Mouse (Mus musculus) heart, postnatal 0 days (tissue): ENCODE results near the gene Kat14. TPM values are rescaled to one million over a fixed set of nuclear protein-coding genes. Genes with fewer than 3 reads are reported as not detected.

Experiments used
- ATAC-seq: fragments of 200-750 bp; cut with Nextera tagmentation; 2 replicates; pipeline ENCODE4 v1.8.0; 2017; ENCODE audit warnings: low read depth, moderate number of reproducible peaks, moderate library complexity; ENCODE audit not compliant: insufficient read depth
- DNase-seq: peaks from one replicate; pipeline ENCODE4 v3.0.0-alpha.2; 2016; ENCODE audit warnings: low spot score
- H3K27ac ChIP-seq: fragments of 300-500 bp; sonication (generic); 2 replicates; pipeline ENCODE4 v1.5.1; 2014; ENCODE audit warnings: low read depth, mild to moderate bottlenecking
- H3K27me3 ChIP-seq: fragments of 300-500 bp; sonication (generic); 2 replicates; pipeline ENCODE4 v1.6.1; 2014; ENCODE audit warnings: low read length, mixed read lengths; ENCODE audit not compliant: control insufficient read depth, insufficient read depth
- H3K36me3 ChIP-seq: fragments of 300-500 bp; sonication (generic); replicated peaks from 2 replicates; pipeline ENCODE4 v1.6.1; 2014; ENCODE audit warnings: low read length, mixed read lengths; ENCODE audit not compliant: control insufficient read depth, insufficient read depth
- H3K4me1 ChIP-seq: fragments of 300-500 bp; sonication (generic); 2 replicates; pipeline ENCODE4 v1.6.1; 2014; ENCODE audit warnings: antibody characterized with exemption; ENCODE audit not compliant: control insufficient read depth, insufficient read depth
- H3K4me2 ChIP-seq: fragments of 300-500 bp; sonication (generic); 2 replicates; pipeline ENCODE4 v1.6.1; 2014; ENCODE audit warnings: low read depth, mild to moderate bottlenecking, low read length, moderate library complexity
- H3K4me3 ChIP-seq: fragments of 300-500 bp; sonication (generic); 2 replicates; pipeline ENCODE4 v1.5.1; 2014; ENCODE audit warnings: low read depth, low read length
- H3K9ac ChIP-seq: fragments of 300-500 bp; sonication (generic); replicated peaks from 2 replicates; pipeline ENCODE4 v1.6.1; 2014; ENCODE audit warnings: low read depth, low read length, mixed read lengths
- H3K9me3 ChIP-seq: fragments of 300-500 bp; sonication (generic); replicated peaks from 2 replicates; pipeline ENCODE4 v1.6.1; 2016; ENCODE audit warnings: low read length; ENCODE audit not compliant: control insufficient read depth
- CTCF ChIP-seq: IDR thresholded peaks from 2 replicates; pipeline ENCODE4 v1.5.1; 2016; ENCODE audit warnings: antibody characterized with exemption, control low read depth, low read depth
- EP300 ChIP-seq: IDR thresholded peaks from 2 replicates; pipeline ENCODE4 v1.6.1; 2016; ENCODE audit warnings: antibody characterized with exemption, low read depth
- WGBS: fragments of 180-500 bp; shearing (Covaris S2); extraction: QIAGEN DNeasy Blood & Tissue Kit; methylation state at CpG from one replicate; pipeline ENCODE4 v1.1.7; 2014; 5-methylcytosine and 5-hydroxymethylcytosine counted together
- polyA plus RNA-seq: library from polyadenylated mRNA; unstranded; fragments of >200 nt; fragmentation: Nextera tagmentation; extraction: Ambion mirVana; gene quantifications from 2 replicates; pipeline ENCODE4 v1.2.1, GENCODE M21; 2015
- total RNA-seq: library from RNA; depleted of rRNA; stranded (reverse); fragments of >200 nt; gene quantifications from 2 replicates; pipeline ENCODE4 v1.2.3, GENCODE M21; 2014; ENCODE audit warnings: low replicate concordance

Kat14 gene
- total and polyA plus RNA-seq, 2 experiments from 2014 or later, result 20.2 to 25.0 TPM

GRCm38 (mm10) chr2:144382624-144383138, 13.9 kb downstream of the Kat14 start:
- H3K36me3 ChIP-seq, result peaks cover 72% of the 10 kb centered on the region
- H3K4me2 ChIP-seq, result no peak overlapping the region
- no peaks in the 10 kb centered on the region for H3K4me1 ChIP-seq
- ATAC-seq, result no peak
- no peak overlapping the region for H3K27ac ChIP-seq
- WGBS, result 71% methylated on average over 7 of the region's 7 CpGs
- DNase-seq, result no peak
- H3K27me3 ChIP-seq, result no peaks in the 10 kb centered on the region
- no peak overlapping the region for H3K9ac ChIP-seq
- no peak overlapping the region for H3K4me3 ChIP-seq
- no peaks in the 10 kb centered on the region for H3K9me3 ChIP-seq
- TF ChIP-seq CTCF (no peak), EP300 (no peak)

DNA sequence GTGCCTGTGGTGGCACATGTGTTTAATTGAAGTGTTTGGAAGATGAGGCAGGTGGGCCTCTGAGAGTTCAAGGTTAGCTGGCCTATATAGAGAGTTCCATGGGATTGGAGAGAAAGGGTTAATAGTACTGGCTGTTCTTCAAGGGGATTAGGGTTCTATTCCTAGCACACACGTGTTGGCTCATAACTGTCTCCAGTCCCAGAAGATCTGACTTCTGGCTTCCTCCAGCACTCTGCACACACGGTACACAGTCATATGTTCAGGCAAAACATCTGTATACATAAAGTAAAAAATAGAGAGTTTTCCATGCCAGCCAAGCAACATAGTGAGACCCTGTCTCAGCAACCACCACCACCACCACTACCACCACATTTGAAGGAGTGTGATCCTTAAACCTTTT, 17.5 kb downstream of the Kat14 start:
- TF ChIP-seq CTCF (no peak), EP300 (no peak)
- no peak overlapping the region for H3K4me2 ChIP-seq
- no peak for DNase-seq
- H3K9ac ChIP-seq, result no peak overlapping the region
- no peaks in the 10 kb centered on the region; the same call in 1 of the 2 replicates for H3K9me3 ChIP-seq
- H3K27me3 ChIP-seq, result no peaks in the 10 kb centered on the region
- H3K36me3 ChIP-seq, result peaks cover 75% of the 10 kb centered on the region
- no peak overlapping the region for H3K4me3 ChIP-seq
- H3K4me1 ChIP-seq, result no peaks in the 10 kb centered on the region
- 33% methylated on average over 2 of the region's 2 CpGs for WGBS
- H3K27ac ChIP-seq, result no peak overlapping the region
- peak; percentile 24; the same call in 1 of the 2 replicates for ATAC-seq

DNA sequence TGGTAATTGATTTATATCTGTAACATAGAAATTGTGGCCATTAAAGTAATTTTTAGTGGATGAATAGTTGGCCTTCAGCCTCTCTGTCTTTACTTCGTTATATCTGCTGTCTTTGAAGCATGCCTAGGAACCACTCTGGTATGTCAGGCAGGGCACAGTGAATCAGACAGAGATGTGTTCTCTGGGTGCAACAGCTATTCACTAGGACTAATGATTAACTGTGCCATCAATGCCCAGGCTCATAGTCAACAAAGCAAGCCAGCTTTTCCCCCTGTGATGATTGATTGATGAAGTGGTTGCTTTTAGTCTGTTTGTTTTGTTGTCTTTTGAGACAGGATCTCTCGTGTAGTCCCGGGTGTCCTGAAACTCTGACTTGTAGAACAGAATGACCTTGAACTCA, 19.6 kb downstream of the Kat14 start:
- DNase-seq, result no peak
- TF ChIP-seq CTCF (no peak), EP300 (no peak)
- H3K36me3 ChIP-seq, result peaks cover 76% of the 10 kb centered on the region

GRCm38 (mm10) chr2:144399531-144399930, 30.7 kb downstream of the Kat14 start:
- H3K27ac ChIP-seq, result no peak overlapping the region
- no peak for TF ChIP-seq EP300
- TF ChIP-seq CTCF, result no peak

More for the DNA sequence above, 19.6 kb downstream of the Kat14 start:
- Histone ChIP-seq H3K9me3 (no peaks in the 10 kb centered on the region; the same call in 1 of the 2 replicates), H3K4me2 (no peak overlapping the region), H3K27me3 (no peaks in the 10 kb centered on the region), H3K4me1 (no peaks in the 10 kb centered on the region), H3K9ac (no peak overlapping the region), H3K4me3 (no peak overlapping the region), H3K27ac (no peak overlapping the region)
- 63% methylated on average over 3 of the region's 3 CpGs for WGBS
- ATAC-seq, result no peak

DNA sequence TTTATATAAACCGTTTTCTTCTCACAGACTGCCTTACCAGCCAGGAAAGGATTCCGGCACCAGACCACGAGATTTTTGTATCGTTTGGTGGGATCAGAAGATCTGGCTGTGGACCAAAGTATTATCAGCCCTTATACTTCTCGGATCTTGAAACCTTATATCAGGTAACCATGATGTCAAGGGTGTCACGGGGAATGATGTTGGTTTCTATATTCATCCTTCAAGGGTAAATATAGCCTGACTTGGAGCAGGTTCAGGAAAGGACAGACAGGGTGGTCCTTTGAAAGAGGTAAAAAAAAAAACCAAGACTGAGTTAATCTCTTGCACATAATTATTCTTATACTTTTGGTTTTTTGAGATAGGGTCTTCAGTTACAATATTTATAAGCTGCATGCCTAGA, 31.9 kb downstream of the Kat14 start:
- TF ChIP-seq CTCF (no peak), EP300 (no peak)
- peaks cover 88% of the 10 kb centered on the region for H3K36me3 ChIP-seq
- peak; percentile 50 for DNase-seq

More at GRCm38 (mm10) chr2:144399531-144399930, 30.7 kb downstream of the Kat14 start:
- no peaks in the 10 kb centered on the region for H3K9me3 ChIP-seq
- H3K4me1 ChIP-seq, result no peaks in the 10 kb centered on the region
- DNase-seq (no peak), ATAC-seq (no peak)
- no peaks in the 10 kb centered on the region for H3K27me3 ChIP-seq
- peaks cover 89% of the 10 kb centered on the region for H3K36me3 ChIP-seq
- no peak overlapping the region for H3K4me3 ChIP-seq
- WGBS, result 87% methylated on average over 4 of the region's 4 CpGs
- no peak overlapping the region for H3K9ac ChIP-seq
- H3K4me2 ChIP-seq, result no peak overlapping the region

DNA sequence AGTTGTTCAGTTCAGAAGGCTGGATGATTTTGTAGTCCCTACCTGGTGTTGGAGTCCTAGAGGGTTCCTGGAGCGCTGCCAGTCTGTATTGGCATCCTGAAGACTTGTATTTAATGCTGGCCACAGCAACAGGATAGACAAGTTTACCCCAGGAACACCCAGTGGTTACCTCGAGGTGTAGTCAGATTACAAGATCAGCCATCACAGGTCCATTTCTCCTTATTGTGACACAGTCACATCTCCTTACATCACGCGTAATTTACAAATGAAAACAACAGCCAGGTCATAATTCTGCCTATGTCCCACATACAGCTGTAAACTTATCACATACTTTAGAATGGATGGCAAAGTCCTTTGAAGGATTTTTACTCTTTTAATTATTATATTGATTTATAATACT, 40.3 kb downstream of the Kat14 start:
- Histone ChIP-seq H3K27ac (no peak overlapping the region), H3K9ac (no peak overlapping the region), H3K36me3 (peaks cover 53% of the 10 kb centered on the region), H3K4me1 (no peaks in the 10 kb centered on the region), H3K4me2 (no peak overlapping the region), H3K4me3 (no peak overlapping the region), H3K9me3 (no peaks in the 10 kb centered on the region), H3K27me3 (no peaks in the 10 kb centered on the region)
- WGBS, result 93% methylated on average over 4 of the region's 4 CpGs
- TF ChIP-seq EP300 (no peak), CTCF (no peak)
- DNase-seq, result no peak
- no peak for ATAC-seq

More for the DNA sequence above, 31.9 kb downstream of the Kat14 start:
- H3K4me2 ChIP-seq, result no peak overlapping the region
- peak overlapping the region; percentile 60 for H3K27ac ChIP-seq
- no peaks in the 10 kb centered on the region for H3K9me3 ChIP-seq
- no peak overlapping the region for H3K9ac ChIP-seq
- WGBS, result 43% methylated on average over 6 of the region's 6 CpGs
- no peak overlapping the region for H3K4me3 ChIP-seq
- no peaks in the 10 kb centered on the region for H3K4me1 ChIP-seq
- no peaks in the 10 kb centered on the region for H3K27me3 ChIP-seq
- ATAC-seq, result peak; percentile 51; the same call in 1 of the 2 replicates
